Mouse (Mus musculus): ENCODE measurements around the gene Olfr1046.
"Not testable (repeated sequence)": the region's sequence is repeated elsewhere in the genome, so short reads cannot be mapped to it uniquely, and the experiment has no call there.

The Olfr1046 gene

DNA sequence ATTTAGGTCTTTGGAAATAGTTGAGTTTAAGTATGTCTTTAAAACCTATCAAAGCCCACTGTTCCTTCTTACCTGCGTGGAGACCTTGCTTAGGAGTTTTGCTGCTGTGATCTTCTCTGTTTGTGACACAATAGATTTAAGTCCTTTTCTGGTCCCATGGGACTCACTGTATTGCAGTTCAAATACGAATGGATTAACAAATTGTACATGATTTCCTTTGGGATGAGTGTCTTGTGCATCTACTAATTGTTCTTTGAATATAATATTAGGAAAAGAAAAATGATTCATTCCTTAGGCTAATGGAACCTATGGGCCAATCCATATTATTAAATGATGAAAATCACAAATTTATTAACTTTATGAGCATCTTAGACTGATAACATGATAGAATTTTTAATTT lies at the start of gene Olfr1046:
TSS of gene Olfr1046 (minus strand) at position 101 of the 400 bp plus-strand sequence.
- no peak for DNase-seq (ENCODE audit: low spot score)

DNA sequence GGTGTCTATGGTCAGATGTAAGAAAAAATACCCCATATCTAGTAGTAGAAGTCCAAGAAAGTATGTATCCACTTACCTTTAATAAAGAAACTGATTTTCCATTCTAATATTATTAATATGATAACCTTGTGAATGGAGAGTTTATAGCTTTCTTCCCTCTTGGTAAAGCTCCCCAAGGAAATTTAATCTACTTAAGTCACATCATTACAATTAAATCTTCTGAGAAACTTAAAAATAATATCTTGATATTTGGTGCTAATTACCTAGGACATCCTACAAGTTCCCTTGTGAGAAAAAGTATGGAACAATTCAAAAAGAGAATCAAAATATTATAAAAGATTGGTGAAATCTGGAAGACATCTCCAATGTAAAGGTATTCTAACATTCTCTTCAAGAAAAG lies 39.1 kb upstream of the Olfr1046 start, which contains the start of gene Olfr1049:
TSS of gene Olfr1049 (minus strand) at position 101 of the 400 bp plus-strand sequence.
- not testable (repeated sequence) for DNase-seq (ENCODE audit: low spot score)

DNA sequence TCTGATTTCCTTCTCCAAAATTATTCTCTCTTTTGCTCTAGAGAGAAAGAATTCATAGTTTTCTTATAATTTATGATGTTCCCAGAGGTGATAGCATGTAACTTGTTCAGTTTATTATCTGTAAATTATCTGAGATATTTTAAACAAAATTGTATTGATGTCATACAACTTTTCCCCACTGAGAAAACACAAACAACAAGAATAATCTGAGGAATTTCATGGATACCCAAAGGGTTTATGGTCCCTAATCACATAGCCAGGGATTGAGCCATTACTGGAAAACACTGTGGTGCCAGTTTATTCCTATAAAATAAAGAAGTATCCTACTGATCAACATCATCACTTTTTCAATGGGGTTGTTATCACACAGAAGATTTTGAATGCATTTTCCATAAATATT lies 21.1 kb upstream of the Olfr1046 start, which contains the start of gene Olfr1048:
TSS of gene Olfr1048 (minus strand) at position 101 of the 400 bp plus-strand sequence.
- DNase-seq (ENCODE audit: low spot score) = no peak

DNA sequence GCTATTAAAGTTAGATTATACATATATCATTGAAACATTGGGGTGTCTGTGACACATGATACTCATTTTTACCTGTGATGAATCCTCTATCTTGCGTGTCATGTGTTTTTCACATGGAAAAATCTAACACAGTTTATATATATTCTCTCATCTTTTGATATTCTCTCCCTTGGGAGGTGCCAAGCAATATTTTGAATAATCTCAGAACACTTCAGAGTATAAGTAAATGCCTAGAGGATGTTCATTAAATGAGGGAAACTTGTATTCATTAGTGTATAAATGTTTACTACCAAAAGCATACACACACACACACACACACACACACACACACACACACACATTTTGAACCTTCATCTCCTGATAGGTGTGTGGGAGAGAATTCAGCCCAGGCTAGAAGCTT lies 12.2 kb upstream of the Olfr1046 start, which contains the start of gene Olfr1047:
TSS of gene Olfr1047 (minus strand) at position 101 of the 400 bp plus-strand sequence.
- DNase-seq (ENCODE audit: low spot score) = no peak

DNA sequence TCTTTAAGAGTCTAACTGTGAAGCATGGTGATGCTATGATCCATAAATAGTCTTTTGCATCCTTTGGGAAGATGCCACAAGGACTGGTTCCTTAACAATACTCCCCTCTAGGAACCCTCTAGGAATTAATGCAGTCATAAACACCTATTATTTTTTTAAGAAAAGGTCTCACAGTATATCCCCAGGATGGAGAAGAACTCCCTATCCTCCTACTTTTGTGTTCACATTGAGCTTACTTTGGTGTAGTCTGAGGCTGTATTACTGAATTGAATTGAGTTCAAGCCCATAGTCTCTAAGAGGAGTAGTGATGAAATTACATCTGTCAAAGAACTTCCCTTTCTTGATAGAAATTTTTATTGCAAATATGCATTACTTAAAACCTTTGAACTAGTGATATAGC lies 16.2 kb downstream of the Olfr1046 start, which contains the start of gene Olfr1045:
TSS of gene Olfr1045 (minus strand) at position 101 of the 400 bp plus-strand sequence.
- DNase-seq (ENCODE audit: low spot score) = no peak

DNA sequence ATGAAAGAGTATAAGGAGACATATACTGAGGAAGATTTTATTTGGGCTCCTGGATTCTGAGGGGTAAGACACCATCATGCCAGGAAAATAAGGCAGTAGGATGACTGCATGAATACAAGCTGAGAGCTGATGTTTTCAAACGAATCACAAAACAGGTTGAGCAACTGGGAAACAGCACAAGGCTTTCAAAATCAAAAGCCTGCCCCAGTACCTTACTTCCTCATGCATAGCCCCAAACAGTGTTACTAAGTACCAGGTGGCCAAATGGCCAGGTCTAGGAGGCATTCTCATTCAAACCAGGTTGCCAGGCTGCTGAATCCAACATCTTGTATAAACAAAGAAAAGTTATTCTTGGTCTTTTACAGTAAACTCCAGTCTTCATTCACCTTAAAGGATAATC lies 23.3 kb downstream of the Olfr1046 start:
- no peak for DNase-seq (ENCODE audit: low spot score)

DNA sequence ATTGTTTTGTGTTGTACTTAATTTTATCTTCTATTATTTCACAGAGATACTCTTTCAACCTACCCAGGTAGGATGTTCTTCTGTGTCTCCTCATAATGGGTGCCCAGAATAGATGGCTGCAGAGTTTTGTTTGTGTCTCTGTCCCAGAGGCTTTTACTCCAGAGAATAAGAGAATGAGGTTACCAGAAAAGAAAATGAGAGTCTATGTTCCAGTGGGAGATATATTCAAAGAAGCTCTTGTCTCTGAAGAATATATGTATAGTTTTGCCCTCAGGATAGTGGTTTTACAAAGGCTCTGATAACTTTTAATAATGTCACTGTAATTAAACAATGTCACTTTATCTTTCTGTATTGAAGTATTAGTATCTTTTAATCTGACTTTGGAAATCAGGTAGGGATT lies 33.5 kb downstream of the Olfr1046 start, which contains the start of gene Olfr52:
TSS of gene Olfr52 (minus strand) at position 101 of the 400 bp plus-strand sequence.
- no peak for DNase-seq (ENCODE audit: low spot score)

DNA sequence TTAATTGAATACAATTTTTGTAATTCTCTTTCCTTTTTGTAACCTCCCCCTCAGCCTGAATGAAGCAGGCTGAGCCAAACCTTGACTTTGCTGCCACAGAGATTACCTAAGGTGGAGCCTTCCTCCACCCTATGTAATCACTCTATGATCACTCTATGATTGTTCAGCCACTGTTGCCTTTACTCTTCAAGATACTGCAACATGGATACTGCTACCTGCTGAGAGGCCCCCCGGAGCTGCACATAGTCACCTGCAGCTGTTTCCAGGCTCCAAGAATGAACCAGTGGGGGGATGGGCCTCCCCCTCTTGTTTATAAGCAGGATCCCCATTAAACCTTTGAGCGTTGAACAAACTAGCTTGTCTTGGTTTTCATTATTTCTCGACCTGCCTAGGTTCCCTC lies 39.2 kb downstream of the Olfr1046 start:
- DNase-seq (ENCODE audit: low spot score) = no peak

DNA sequence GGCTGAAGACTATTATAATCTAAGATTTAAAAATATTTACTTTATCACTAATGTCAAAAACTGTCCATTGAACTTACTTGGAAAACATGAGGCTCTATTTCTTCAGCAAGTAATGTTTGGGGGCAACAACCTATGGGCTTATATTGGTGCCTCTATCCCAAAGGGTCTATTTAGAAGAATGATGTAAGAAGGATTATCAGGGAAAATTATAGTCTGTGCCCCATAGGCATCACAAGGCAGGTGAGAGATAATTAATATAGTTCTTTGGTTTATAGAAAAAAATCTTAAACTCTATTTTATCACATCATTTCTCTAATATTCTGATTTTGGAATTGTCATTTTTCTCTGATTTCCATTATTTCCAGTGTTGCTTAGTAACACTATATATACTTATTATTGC lies 41.4 kb downstream of the Olfr1046 start, which contains the start of gene Olfr1044:
TSS of gene Olfr1044 (minus strand) at position 101 of the 400 bp plus-strand sequence.
- no peak for DNase-seq (ENCODE audit: low spot score)

DNA sequence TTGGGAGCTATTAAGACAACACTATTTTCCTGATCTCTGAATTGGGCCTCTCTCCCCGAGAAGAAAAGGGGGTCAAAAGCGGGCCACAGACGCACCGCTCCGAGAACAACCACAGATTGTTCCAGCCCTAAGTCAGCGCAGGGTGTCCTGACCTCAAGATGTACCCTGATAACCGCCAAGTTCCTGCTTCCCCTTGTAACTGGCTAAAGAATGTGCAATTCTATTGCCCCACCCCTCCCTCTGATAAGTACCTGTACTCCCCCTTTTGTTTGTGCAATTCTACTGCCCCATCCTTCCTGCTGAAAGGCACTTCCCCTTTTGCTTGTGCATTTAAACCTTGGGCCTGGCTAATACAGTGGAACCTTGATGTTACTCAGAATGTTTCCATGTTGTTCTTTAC lies 43.7 kb downstream of the Olfr1046 start:
- not testable (repeated sequence) for DNase-seq (ENCODE audit: low spot score)

DNA sequence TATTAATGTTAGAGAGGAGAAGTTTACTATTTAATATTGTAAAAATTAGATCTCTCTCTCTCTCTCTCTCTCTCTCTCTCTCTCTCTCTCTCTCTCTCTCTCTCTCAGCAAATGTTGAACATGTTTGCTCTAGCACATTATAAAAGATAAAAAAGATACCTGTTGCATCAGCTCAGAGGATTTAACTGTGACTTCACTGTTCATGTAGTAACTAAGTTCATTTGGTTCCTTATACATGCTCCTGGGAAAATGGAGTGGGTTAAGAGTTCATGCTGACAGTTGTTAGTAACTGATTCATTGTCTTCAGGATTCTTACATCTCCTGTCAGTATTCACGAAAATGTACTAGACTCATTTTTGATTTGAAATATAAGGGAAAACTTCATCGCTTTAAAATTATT lies 51.7 kb downstream of the Olfr1046 start, which contains the start of gene Olfr1043:
TSS of gene Olfr1043 (minus strand) at position 101 of the 400 bp plus-strand sequence.
- no peak for DNase-seq (ENCODE audit: low spot score)

Measured in embryo, embryonic 10 days (tissue).